Mouse (Mus musculus) monocyte, adult 2 months (primary cell): ENCODE results near the gene Fbxo9.
"Not testable (repeated sequence)": the region's sequence is repeated elsewhere in the genome, so short reads cannot be mapped to it uniquely, and the experiment has no call there.

Source experiments
- DNase-seq, 2 experiments: peaks; one replicate each; pipeline ENCODE4 v3.0.0; 2022; ENCODE audit warnings: low spot score in 2 of 2, low read depth in 1 of 2

The Fbxo9 gene

DNA sequence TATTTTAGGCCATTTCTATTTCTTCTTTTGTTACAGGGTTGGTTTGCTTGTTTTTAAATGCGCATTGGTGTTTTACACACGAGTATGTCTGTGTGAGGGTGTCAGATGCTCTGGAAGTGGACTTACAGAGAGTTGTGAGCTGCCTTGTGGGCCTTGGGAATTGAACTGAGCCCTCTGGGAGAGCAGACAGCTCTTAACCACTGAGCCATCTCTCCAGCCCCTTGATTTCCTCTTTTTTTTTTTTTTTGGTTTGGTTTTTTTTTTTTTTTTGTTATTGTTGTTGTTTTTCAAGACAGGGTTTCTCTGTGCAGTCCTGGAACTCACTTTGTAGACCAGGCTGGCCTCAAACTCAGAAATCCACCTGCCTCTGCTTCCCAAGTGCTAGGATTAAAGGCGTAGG, 35.6 kb downstream of the Fbxo9 start:
- DNase-seq, result not testable (repeated sequence)

- DNase-seq, result no peak
Observed at GRCm38 (mm10) chr9:78071626-78072025, 37.2 kb downstream of the Fbxo9 start.

- no peak for DNase-seq
Observed at GRCm38 (mm10) chr9:78070496-78070895, 38.4 kb downstream of the Fbxo9 start.

DNA sequence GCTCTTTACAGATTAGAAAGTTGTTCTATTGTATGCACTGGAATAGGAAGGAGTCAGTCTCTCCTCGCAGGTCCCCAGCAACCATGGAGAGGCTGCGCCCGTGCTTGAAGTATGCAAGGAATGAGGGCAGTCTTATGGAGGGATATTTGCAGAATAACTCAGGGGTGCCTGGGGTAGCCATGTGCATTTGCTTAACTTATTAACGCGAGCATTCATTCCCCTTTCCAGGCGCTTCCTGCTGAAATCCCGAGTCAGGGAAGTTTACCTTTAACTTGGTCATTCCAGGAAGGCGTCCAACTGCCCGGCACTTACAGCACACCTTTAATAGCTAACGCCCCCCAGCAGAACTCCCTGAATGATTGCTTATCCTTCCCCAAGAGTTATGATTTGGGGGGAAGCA, 44.7 kb downstream of the Fbxo9 start:
- DNase-seq, result no peak

- no peak for DNase-seq
Observed at GRCm38 (mm10) chr9:78062392-78062791, 46.5 kb downstream of the Fbxo9 start.

- no peak for DNase-seq
Observed at GRCm38 (mm10) chr9:78059525-78060120, 49.2 kb downstream of the Fbxo9 start.

DNA sequence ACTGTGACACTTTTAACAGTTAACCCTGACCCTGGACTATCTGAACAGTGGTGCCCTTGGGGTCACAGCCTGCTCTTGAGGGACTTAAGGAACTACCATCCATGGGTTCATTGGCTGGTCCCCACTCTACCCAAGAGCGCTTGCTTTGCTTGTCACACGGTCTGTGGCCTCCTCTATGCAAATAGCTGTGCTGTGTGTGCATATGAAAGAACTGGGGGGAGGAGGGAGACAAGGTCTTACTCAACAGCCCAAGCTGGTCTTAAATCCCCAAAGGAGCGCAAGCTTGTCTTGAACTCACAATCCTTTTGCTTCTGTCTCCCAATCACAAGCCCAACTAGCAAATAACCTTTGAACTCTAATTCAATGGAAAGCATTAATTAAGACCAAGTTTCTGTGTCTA, 54.6 kb downstream of the Fbxo9 start:
- no peak for DNase-seq

DNA sequence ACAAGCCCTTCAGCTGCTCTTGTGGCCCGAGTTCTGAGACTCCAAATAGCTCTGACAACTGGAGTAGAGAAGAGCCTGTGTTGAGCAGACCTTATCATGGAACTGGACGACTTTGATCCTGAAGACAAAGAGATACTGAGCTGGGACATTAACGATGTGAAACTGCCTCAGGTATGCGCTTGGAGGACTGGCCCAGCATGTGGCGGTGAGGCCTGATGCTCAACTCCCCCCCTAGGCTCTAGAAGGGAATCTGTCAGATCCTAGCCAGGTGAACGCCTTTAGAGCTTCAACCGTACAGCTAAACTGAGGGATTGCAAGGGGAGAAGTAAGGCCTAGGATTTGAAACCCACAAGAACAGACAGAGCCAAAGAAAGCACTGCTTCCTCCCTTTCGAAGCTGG, 55.0 kb downstream of the Fbxo9 start:
- no peak for DNase-seq

- no peak for DNase-seq
Observed at GRCm38 (mm10) chr9:78051677-78052076, 57.2 kb downstream of the Fbxo9 start, which contains the start of gene Gcm1. Gene Gcm1, plus strand, starts transcription at chr9:78051924.

DNA sequence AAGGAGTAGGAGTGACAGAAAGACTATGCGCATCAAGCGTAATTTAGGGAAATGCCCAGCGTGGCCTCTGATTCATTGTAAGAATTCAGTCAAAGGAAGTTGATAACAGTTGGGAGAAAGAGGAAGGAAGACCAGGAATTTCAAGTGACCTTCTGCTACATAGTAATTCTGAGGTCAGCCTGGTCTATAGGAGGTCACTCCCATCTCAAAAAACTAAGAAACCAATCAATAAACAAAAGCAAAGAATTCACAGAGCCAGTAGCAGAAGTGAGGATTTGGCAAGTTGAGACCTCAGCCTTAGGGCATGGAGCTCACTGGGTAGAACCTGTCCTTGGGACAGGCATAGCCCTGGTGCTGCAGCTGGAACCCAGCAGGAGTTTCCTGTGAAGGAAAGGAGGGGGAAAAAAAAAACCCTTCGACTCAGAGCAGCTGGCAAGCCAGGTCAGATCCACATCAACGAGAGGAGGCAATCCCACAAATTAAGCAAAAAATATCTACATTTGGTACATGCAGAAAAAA, 58.4 kb downstream of the Fbxo9 start:
- DNase-seq, result no peak

DNA sequence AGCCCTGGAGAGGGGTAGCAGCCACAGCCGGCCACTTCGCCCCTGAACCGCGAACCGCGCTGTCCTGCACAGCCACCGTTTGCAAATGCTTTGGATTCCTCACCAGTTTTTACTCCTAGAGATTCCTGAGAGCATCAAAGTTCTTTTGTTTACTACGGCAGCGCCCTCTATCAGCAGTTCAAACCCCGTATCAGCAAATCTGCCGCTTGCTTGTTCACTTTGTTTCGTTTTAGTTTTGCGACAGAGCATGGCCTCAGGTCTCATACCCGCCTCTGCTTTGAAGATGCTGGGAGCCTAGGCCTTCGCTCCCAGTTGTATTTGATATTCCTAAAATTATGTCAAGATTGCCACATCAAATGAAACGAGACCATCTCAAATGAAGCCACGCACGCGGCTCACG, 62.1 kb downstream of the Fbxo9 start:
- DNase-seq, result no peak

- no peak for DNase-seq
Observed at GRCm38 (mm10) chr9:78045171-78045570, 63.7 kb downstream of the Fbxo9 start.

DNA sequence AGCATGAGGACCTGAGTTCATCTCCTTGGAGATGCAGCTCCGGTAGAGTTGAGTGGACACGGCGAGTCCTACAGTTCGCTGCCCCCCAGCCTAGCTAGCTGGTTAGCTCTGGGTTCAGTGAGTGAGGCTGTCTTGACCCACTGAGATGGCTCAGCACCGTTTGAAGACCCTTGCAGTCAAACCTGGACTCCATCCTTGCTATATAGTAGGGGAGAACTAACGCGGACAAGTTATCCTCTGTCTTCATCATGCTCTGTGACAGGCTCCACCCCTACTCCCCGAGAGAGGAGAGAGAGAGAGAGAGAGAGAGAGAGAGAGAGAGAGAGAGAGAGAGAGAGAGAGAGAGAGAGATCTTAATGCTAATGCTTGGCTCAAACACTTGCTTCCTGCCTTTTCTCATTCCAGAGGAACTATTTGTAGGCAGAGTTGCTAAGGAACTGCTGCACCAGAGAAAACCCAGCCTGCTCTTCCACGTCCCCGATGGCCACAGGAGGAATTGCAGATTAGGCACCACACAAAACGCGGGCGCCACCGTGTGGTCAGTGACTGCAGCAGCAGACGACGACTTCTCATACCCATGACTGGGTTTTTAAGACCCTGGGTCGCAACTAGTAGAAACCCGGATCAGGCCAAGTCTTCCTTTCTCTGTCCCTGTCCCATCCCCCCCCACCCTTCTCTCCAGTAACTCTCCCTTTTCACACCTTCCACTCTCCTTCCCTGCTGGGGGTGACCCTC, 69.9 kb downstream of the Fbxo9 start:
- DNase-seq, result peak; percentile 50 to 69

DNA sequence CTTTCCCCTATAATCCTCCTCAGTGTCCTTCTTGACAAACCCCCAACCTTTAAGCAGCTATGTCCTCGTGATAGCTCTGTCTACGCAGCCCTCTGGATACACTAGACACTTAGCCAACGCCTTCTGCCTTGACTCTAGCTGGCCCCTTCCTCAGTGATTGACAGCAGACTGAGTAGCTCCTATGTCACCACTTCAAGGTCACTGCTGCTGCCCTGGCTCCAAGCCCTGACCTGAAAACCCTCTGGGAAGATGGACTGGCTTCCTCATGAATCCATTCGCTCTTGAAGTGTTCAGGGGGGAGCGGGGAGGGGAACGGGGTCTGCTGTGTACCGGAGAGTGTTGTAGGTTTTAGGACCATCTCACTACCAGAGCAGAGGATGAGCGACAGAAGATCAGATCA, 73.0 kb downstream of the Fbxo9 start:
- no peak for DNase-seq

- DNase-seq, result no peak
Observed at GRCm38 (mm10) chr9:78035296-78035695, 73.6 kb downstream of the Fbxo9 start.

DNA sequence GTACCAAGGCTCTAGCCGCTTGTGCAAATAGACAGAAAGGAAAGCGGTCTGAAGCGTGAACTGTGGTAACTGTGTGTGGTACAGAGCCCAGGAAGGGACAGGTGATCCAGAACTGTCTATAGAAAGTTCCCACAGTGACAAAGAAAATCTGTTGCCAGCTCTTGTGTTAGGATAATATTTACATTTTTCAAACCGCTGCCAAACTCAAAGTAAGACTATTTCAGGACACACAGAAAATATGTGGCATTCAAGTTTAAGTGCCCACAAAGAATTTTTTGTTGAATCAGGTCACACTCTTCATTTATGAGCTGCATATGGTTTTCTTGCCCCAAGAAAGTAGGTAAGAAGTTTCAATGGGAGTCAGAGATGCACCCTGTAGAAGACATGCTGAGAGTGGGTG, 75.9 kb downstream of the Fbxo9 start:
- DNase-seq, result no peak
